8 mouse cellular contexts compared by ENCODE assay signal in genomic region chr14:103065294-103066167, GRCm38 (mm10). TPM values are rescaled to one million over a fixed set of nuclear protein-coding genes. Genes with fewer than 3 reads are reported as not detected.
DNase-seq lines count a peak whose midpoint lies in the region; ATAC-seq and TF ChIP-seq lines count a peak whose summit lies in the region.

No protein-coding gene starts in this region.

- no peak overlapping the region for H3K9ac ChIP-seq in ES-E14 (ENCODE audit: insufficient read depth, low read depth, low read length, poor library complexity, severe bottlenecking)
- H3K9ac ChIP-seq in limb, embryonic 14.5 days (ENCODE audit: low read depth, low read length, severe bottlenecking) = no peak overlapping the region
- H3K9ac ChIP-seq in neural tube, embryonic 11.5 days (ENCODE audit: low read length) = no peak overlapping the region

- no peak for TF ChIP-seq POLR2A in limb, embryonic 14.5 days (IDR thresholded peaks at IDR 0.05; ENCODE audit: borderline replicate concordance, extremely low read depth, insufficient read depth, insufficient read length)

- ATAC-seq in inflammation-experienced regulatory T-cells, adult 6 months = peak; percentile 18
- no peak for ATAC-seq in limb, embryonic 14.5 days (ENCODE audit: low FRiP score, low read depth)
- no peak for ATAC-seq in neural tube, embryonic 11.5 days (ENCODE audit: insufficient read depth, low FRiP score, low TSS enrichment)

- H3K4me1 ChIP-seq in ES-E14 (ENCODE audit: control insufficient read depth in 2 of 2, insufficient read depth in 2 of 2, low read length in 2 of 2, poor library complexity in 1 of 2) = peaks cover 0 to 5% of the 10 kb centered on the region in 2 experiments; a peak in 2 of 4 replicates
- no peaks in the 10 kb centered on the region for H3K4me1 ChIP-seq in limb, embryonic 14.5 days (ENCODE audit: control insufficient read depth, insufficient read depth, low read length)
- H3K4me1 ChIP-seq in neural tube, embryonic 11.5 days (ENCODE audit: control insufficient read depth, insufficient read depth, low read length) = peaks cover 3% of the 10 kb centered on the region

- 15% methylated on average over 10 of the region's 10 CpGs for WGBS in limb, embryonic 14.5 days
- 15% methylated on average over 10 of the region's 10 CpGs for WGBS in neural tube, embryonic 11.5 days

- intact Hi-C loops in gastrocnemius, adult 2 months (cut with DNase I) = loop anchor here (1.0 to 5.0 kb wide), 2 partner anchors 67 to 472 kb away; no protein-coding TSS in a partner anchor

- DNase-seq in 3134 (ENCODE audit: extremely low read depth, insufficient read length, low spot score) (peak; percentile 43), ES-E14 (ENCODE audit: low read depth, low spot score) (peak; percentile 69)
- DNase-seq in cerebellum, adult 11-12 months = peak; percentile 70
- peak; percentile 81 for DNase-seq in gastrocnemius, adult 2 months
- peak; percentile 78 for DNase-seq in limb, embryonic 14.5 days (ENCODE audit: low spot score)
- peak; percentile 69 for DNase-seq in neural tube, embryonic 11.5 days (ENCODE audit: low spot score)
- DNase-seq in thymus, postnatal 0 days (ENCODE audit: low spot score) = peak; percentile 89

- 0 out of 2 replicates have a peak, but pooled peaks cover 1% of the 10 kb centered on the region for H3K9me3 ChIP-seq in ES-E14 (ENCODE audit: control insufficient read depth, insufficient read depth, low read depth, low read length)
- no peaks in the 10 kb centered on the region for H3K9me3 ChIP-seq in limb, embryonic 14.5 days (ENCODE audit: control insufficient read depth, low read length)
- H3K9me3 ChIP-seq in neural tube, embryonic 11.5 days (ENCODE audit: control insufficient read depth, low read length) = no peaks in the 10 kb centered on the region

- peak overlapping the region in 1 of 2 experiments; percentile 54; a peak in 2 of 4 replicates for H3K4me3 ChIP-seq in ES-E14 (ENCODE audit: insufficient read depth in 1 of 2, low read depth in 1 of 2, low read length in 2 of 2, poor library complexity in 1 of 2, severe bottlenecking in 1 of 2)
- peak overlapping the region; percentile 49; the same call in 1 of the 2 replicates for H3K4me3 ChIP-seq in gastrocnemius, adult 2 months
- no peak overlapping the region for H3K4me3 ChIP-seq in limb, embryonic 14.5 days (replicated peaks; ENCODE audit: low read length)
- H3K4me3 ChIP-seq in neural tube, embryonic 11.5 days (ENCODE audit: low read depth, low read length) = no peak overlapping the region

- H3K4me2 ChIP-seq in limb, embryonic 14.5 days (replicated peaks; ENCODE audit: low read depth, low read length, severe bottlenecking) = no peak overlapping the region
- H3K4me2 ChIP-seq in neural tube, embryonic 11.5 days (ENCODE audit: low read depth) = no peak overlapping the region

- in situ Hi-C loops in ES-E14 (cut with MboI; ENCODE audit: low sequenced_read_pairs in 2 of 2, unreplicated experiment in 2 of 2) = no loop called here

- H3K27me3 ChIP-seq in limb, embryonic 14.5 days (ENCODE audit: control insufficient read depth, insufficient read depth, low read length) = no peaks in the 10 kb centered on the region
- H3K27me3 ChIP-seq in neural tube, embryonic 11.5 days (ENCODE audit: control insufficient read depth, insufficient read depth, low read length) = no peaks in the 10 kb centered on the region

- H3K36me3 ChIP-seq in ES-E14 (ENCODE audit: control insufficient read depth, insufficient read depth, low read length, poor library complexity, severe bottlenecking) = no peaks in the 10 kb centered on the region
- no peaks in the 10 kb centered on the region for H3K36me3 ChIP-seq in limb, embryonic 14.5 days (ENCODE audit: control insufficient read depth, insufficient read depth, low read length)
- H3K36me3 ChIP-seq in neural tube, embryonic 11.5 days (ENCODE audit: control insufficient read depth, insufficient read depth, low read length) = no peaks in the 10 kb centered on the region

- TF ChIP-seq CTCF in gastrocnemius, adult 2 months (IDR thresholded peaks at IDR 0.05) = peak; percentile 83

- H3K27ac ChIP-seq in ES-E14 (ENCODE audit: insufficient read depth, low read depth, low read length, poor library complexity, severe bottlenecking) = no peak overlapping the region
- H3K27ac ChIP-seq in gastrocnemius, adult 2 months = no peak overlapping the region
- no peak overlapping the region for H3K27ac ChIP-seq in limb, embryonic 14.5 days (replicated peaks; ENCODE audit: low read depth, low read length)
- no peak overlapping the region for H3K27ac ChIP-seq in neural tube, embryonic 11.5 days (ENCODE audit: low read depth, low read length)

TF ChIP-seq in ES-E14, 5 proteins besides CTCF, POLR2A, EP300 and RAD21:
- TF ChIP-seq ZC3H11A (IDR thresholded peaks at IDR 0.05; ENCODE audit: borderline replicate concordance, low read depth, low read length) = peak; percentile 31; the same call in 1 of the 2 replicates
- peak; percentile 52; the same call in 1 of the 2 replicates for TF ChIP-seq ZNF384 (IDR thresholded peaks at IDR 0.05; ENCODE audit: low read depth, low read length)
- TF ChIP-seq CHD2 (IDR thresholded peaks at IDR 0.05; ENCODE audit: low read depth, low read length) = no peak

RNA-seq across cellular contexts. Expression of gene Cln5, which starts 4.5 kb away (rescaled TPM):
- total RNA-seq in ES-E14 (2012; rRNA removed) = 12.0 and 26.0 TPM in 2 replicates
- 10 to 100 TPM; 12.6 to 14.4 TPM for total RNA-seq in gastrocnemius, adult 2 months (2021)
- 10 to 100 TPM; 17.2 to 20.0 (median 17.9) TPM for polyA plus RNA-seq in inflammation-experienced regulatory T-cells, adult 6 months (2017; shearing (Covaris generic))
- polyA plus RNA-seq in limb, embryonic 14.5 days (2012; rRNA removed) = 20.6 and 22.3 TPM in 2 replicates
- 33.8 and 34.2 TPM in 2 replicates for polyA plus RNA-seq in limb, embryonic 14.5 days (2014; fragmentation: Nextera tagmentation; extraction: Ambion mirVana)
- polyA plus RNA-seq in neural tube, embryonic 11.5 days (2014; fragmentation: Nextera tagmentation; extraction: Ambion mirVana) = 27.2 and 27.5 TPM in 2 replicates
- 25.6 and 28.6 TPM in 2 replicates for polyA plus RNA-seq in thymus, postnatal 0 days (2015; fragmentation: Nextera tagmentation; extraction: Ambion mirVana)

RNA-seq across cellular contexts. Expression of gene Acod1, which starts 18.8 kb away (rescaled TPM):
- not detected in 2 replicates for total RNA-seq in ES-E14 (2012; rRNA removed)
- total RNA-seq in gastrocnemius, adult 2 months (2021) = not detected
- polyA plus RNA-seq in inflammation-experienced regulatory T-cells, adult 6 months (2017; shearing (Covaris generic)) = under 1 TPM in 1 of 3 experiments, not detected in 2; 0.49 TPM
- polyA plus RNA-seq in limb, embryonic 14.5 days (2012; rRNA removed) = 0.03 and 0.06 TPM in 2 replicates
- not detected in 2 replicates for polyA plus RNA-seq in limb, embryonic 14.5 days (2014; fragmentation: Nextera tagmentation; extraction: Ambion mirVana)
- not detected in 2 replicates for polyA plus RNA-seq in neural tube, embryonic 11.5 days (2014; fragmentation: Nextera tagmentation; extraction: Ambion mirVana)
- polyA plus RNA-seq in thymus, postnatal 0 days (2015; fragmentation: Nextera tagmentation; extraction: Ambion mirVana) = 0.18 and 0.19 TPM in 2 replicates

RNA-seq across cellular contexts. Expression of gene Fbxl3, which starts 33.8 kb away (rescaled TPM):
- total RNA-seq in ES-E14 (2012; rRNA removed) = 32.6 and 65.0 TPM in 2 replicates
- 10 to 100 TPM; 54.1 to 54.3 TPM for total RNA-seq in gastrocnemius, adult 2 months (2021)
- 10 to 100 TPM; 21.5 to 37.7 (median 28.2) TPM for polyA plus RNA-seq in inflammation-experienced regulatory T-cells, adult 6 months (2017; shearing (Covaris generic))
- 84.7 and 98.3 TPM in 2 replicates for polyA plus RNA-seq in limb, embryonic 14.5 days (2012; rRNA removed)
- 39.2 and 39.3 TPM in 2 replicates for polyA plus RNA-seq in limb, embryonic 14.5 days (2014; fragmentation: Nextera tagmentation; extraction: Ambion mirVana)
- polyA plus RNA-seq in neural tube, embryonic 11.5 days (2014; fragmentation: Nextera tagmentation; extraction: Ambion mirVana) = 24.4 and 27.8 TPM in 2 replicates
- 25.0 and 29.3 TPM in 2 replicates for polyA plus RNA-seq in thymus, postnatal 0 days (2015; fragmentation: Nextera tagmentation; extraction: Ambion mirVana)
